Mouse (Mus musculus) bone marrow, adult 2 months (tissue): ENCODE measurements around the gene Inka1. TPM values are rescaled to one million over a fixed set of nuclear protein-coding genes. Genes with fewer than 3 reads are reported as not detected.

Source experiments
- H3K27ac ChIP-seq: fragments of 200-500 bp; 2 replicates; pipeline ENCODE4 v1.5.1; 2012; ENCODE audit warnings: low read depth, mild to moderate bottlenecking, control low read depth, inconsistent platforms, low read length; ENCODE audit not compliant: control insufficient read depth, poor library complexity, insufficient read depth
- H3K4me1 ChIP-seq: fragments of 200-500 bp; 2 replicates; pipeline ENCODE4 v1.6.1; 2011; ENCODE audit warnings: low read length; ENCODE audit not compliant: control insufficient read depth, insufficient read depth
- H3K4me3 ChIP-seq: fragments of 200-500 bp; replicated peaks from 2 replicates; pipeline ENCODE3; 2011; ENCODE audit warnings: mild to moderate bottlenecking, low read depth, low read length, control low read depth; ENCODE audit not compliant: control insufficient read depth
- CTCF ChIP-seq: fragments of 200-500 bp; IDR thresholded peaks from 2 replicates; pipeline ENCODE4 v1.5.1; 2011; ENCODE audit warnings: low read length, control low read depth; ENCODE audit not compliant: control insufficient read depth, insufficient read depth
- POLR2A ChIP-seq: fragments of 200-500 bp; IDR thresholded peaks from 2 replicates; pipeline ENCODE4 v1.6.1; 2011; ENCODE audit warnings: low read depth, mild to moderate bottlenecking, control low read depth, low read length, borderline replicate concordance; ENCODE audit not compliant: control insufficient read depth
- WGBS: fragments of 180-500 bp; shearing (Covaris S2); methylation state at CpG from one replicate; pipeline ENCODE4 v1.1.7; 2018; 5-methylcytosine and 5-hydroxymethylcytosine counted together
- polyA plus RNA-seq: library from polyadenylated mRNA; stranded (reverse); fragments of >200 nt; gene quantifications from 2 replicates; pipeline ENCODE4 v1.2.4, GENCODE M21; 2011; ENCODE audit warnings: low replicate concordance; ENCODE audit not compliant: missing spikeins, insufficient read depth, insufficient read length

Inka1 gene
- polyA plus RNA-seq, 1 experiment: 32.3 TPM

DNA sequence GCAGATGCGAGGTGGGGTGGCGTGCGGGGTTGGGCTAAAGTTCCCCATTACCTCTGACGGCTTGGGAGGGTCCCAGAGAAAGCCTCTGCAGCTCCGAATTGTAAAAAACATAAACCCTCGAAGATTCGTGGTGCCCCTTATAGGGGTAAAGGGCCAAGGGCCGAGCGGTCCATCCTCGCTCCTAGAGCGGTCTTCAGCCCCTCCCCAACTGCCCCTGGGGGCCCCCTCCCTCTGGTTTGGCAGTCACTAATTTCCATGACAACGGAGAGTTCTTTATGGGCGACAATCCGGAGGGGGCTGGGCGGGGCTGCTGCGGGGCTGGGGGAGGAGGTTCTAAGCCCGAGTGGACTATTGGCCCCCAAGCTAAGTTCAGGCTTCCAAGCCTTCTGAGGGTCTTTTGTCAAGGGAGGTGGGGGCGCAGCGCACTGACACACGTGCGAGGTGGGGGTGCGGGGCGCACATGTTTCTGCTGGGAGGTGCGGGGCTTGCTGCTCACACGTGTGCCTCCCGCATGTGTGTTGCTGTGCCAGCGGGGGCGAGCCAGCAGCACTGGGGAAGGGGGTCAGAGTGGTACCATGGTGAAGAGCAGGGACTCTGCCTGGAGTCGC, 49.4 kb downstream of the Inka1 start:
- 16% methylated on average over 29 of the region's 29 CpGs for WGBS
- TF ChIP-seq POLR2A: no peak
- no peak for TF ChIP-seq CTCF
- no peak overlapping the region for H3K27ac ChIP-seq
- no peak overlapping the region for H3K4me3 ChIP-seq
- H3K4me1 ChIP-seq: no peaks in the 10 kb centered on the region

DNA sequence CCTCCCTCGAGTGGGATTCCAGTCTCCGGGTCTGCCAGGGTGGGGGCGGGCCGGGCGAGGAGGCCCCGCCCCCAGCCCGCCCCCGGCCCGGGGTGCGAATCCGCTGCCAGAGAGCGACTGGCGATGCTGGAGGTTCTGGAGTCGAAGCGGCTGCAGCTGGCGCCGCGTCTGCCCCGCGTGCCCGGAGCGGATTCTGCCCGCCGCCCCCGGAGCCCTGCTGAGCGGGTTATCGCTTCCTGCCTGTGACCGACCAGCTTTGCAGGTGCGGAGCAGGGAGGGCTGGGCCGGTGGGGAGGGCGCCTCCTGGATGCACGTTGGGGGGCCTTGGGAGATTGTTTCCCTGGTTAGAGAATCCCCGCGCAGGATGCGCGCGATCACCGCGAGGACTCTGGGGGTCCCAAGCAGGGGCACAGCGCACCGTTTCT, 49.9 kb downstream of the Inka1 start:
- no peaks in the 10 kb centered on the region for H3K4me1 ChIP-seq
- no peak overlapping the region for H3K27ac ChIP-seq
- no peak overlapping the region for H3K4me3 ChIP-seq
- no peak for TF ChIP-seq CTCF
- TF ChIP-seq POLR2A: no peak
- WGBS: under 1% methylated on average over 41 of the region's 41 CpGs

GRCm38 (mm10) chr9:107935374-107935773, 50.3 kb downstream of the Inka1 start, which contains the start of gene Camkv:
Camkv (plus strand) TSS chr9:107935674.
- Histone ChIP-seq H3K27ac (no peak within 1 kb of the TSS), H3K4me3 (no peak within 1 kb of the TSS), H3K4me1 (no peaks in the 10 kb centered on the region)
- 46% methylated on average over 3 of the region's 3 CpGs for WGBS
- TF ChIP-seq POLR2A (no peak), CTCF (no peak)

Other genes with a start within 250 kb of the Inka1 start
- gene Rbm5, start 214.9 kb downstream of the Inka1 start, polyA plus RNA-seq: 97.6 and 118 TPM in 2 replicates
- gene Rbm6, start 112.6 kb downstream of the Inka1 start, polyA plus RNA-seq: 78.4 and 110 TPM in 2 replicates
- 6.3 and 12.9 TPM in 2 replicates for gene Mon1a, start 97.7 kb downstream of the Inka1 start, polyA plus RNA-seq
- 0.20 and 0.75 TPM in 2 replicates for gene Mst1r, start 79.0 kb downstream of the Inka1 start, polyA plus RNA-seq
- not detected in 2 replicates for gene Actl11, start 57.4 kb downstream of the Inka1 start, polyA plus RNA-seq
- 0.87 TPM in 1 of 2 replicates, not detected in the other for gene Camkv, start 50.2 kb downstream of the Inka1 start, polyA plus RNA-seq
- 27.0 and 30.0 TPM in 2 replicates for gene Traip, start 35.7 kb downstream of the Inka1 start, polyA plus RNA-seq
- gene Uba7, start 10.4 kb downstream of the Inka1 start, polyA plus RNA-seq: 138 and 310 TPM in 2 replicates
- gene Gm20661, start 2.8 kb downstream of the Inka1 start, polyA plus RNA-seq: 4.7 TPM in 1 of 2 replicates, not detected in the other
- 10.6 and 23.4 TPM in 2 replicates for gene Cdhr4, start 6.6 kb upstream of the Inka1 start, polyA plus RNA-seq
- not detected in 2 replicates for gene Gm20662, start 10.5 kb upstream of the Inka1 start, polyA plus RNA-seq
- 54.3 and 99.5 TPM in 2 replicates for gene Ip6k1, start 16.6 kb upstream of the Inka1 start, polyA plus RNA-seq
- 9.9 and 17.9 TPM in 2 replicates for gene Gmppb, start 63.4 kb upstream of the Inka1 start, polyA plus RNA-seq
- 1.0 and 1.6 TPM in 2 replicates for gene Amigo3, start 67.3 kb upstream of the Inka1 start, polyA plus RNA-seq
- gene Mst1, start 94.6 kb upstream of the Inka1 start, polyA plus RNA-seq: 2.0 and 10.1 TPM in 2 replicates
- 296 and 393 TPM in 2 replicates for gene Rnf123, start 97.5 kb upstream of the Inka1 start, polyA plus RNA-seq
- 159 and 206 TPM in 2 replicates for gene Apeh, start 108.7 kb upstream of the Inka1 start, polyA plus RNA-seq
- gene Bsn, start 204.5 kb upstream of the Inka1 start, polyA plus RNA-seq: 1.1 and 1.9 TPM in 2 replicates